Mouse (Mus musculus): ENCODE measurements around the gene Trim15. TPM values are rescaled to one million over a fixed set of nuclear protein-coding genes. Genes with fewer than 3 reads are reported as not detected.
A peak's percentile ranks its signal among the peaks of the same experiment; 100 is the strongest.
"Not testable (repeated sequence)": the region's sequence is repeated elsewhere in the genome, so short reads cannot be mapped to it uniquely, and the experiment has no call there.

Trim15 gene
- polyA plus RNA-seq, 1 experiment from 2014 or later = 0.08 TPM

GRCm38 (mm10) chr17:36893387-36893786 is 26.4 kb upstream of the Trim15 start:
- Histone ChIP-seq H3K4me2 (ENCODE audit: low read length) (no peak overlapping the region), H3K27me3 (ENCODE audit: insufficient read depth, low read length) (no peaks in the 10 kb centered on the region), H3K9ac (ENCODE audit: low read depth, low read length) (no peak overlapping the region), H3K4me1 (replicated peaks; ENCODE audit: insufficient read depth, low read length) (no peaks in the 10 kb centered on the region), H3K36me3 (ENCODE audit: insufficient read depth, low read length) (no peaks in the 10 kb centered on the region), H3K9me3 (replicated peaks; ENCODE audit: low read length) (no peaks in the 10 kb centered on the region), H3K4me3 (replicated peaks; ENCODE audit: low read depth, low read length) (no peak overlapping the region), H3K27ac (no peak overlapping the region)
- TF ChIP-seq CTCF (IDR thresholded peaks at IDR 0.05; ENCODE audit: low read depth) = no peak
- WGBS = 71% methylated on average over 5 of the region's 5 CpGs
- DNase-seq (ENCODE audit: low spot score) (no peak), ATAC-seq (replicated peaks; ENCODE audit: low FRiP score, low read depth) (no peak)

- no peak for ATAC-seq (replicated peaks; ENCODE audit: low FRiP score, low read depth)
- DNase-seq (ENCODE audit: low spot score) = peak; percentile 75
- H3K9ac ChIP-seq (ENCODE audit: low read depth, low read length) = no peak overlapping the region
- no peak overlapping the region for H3K4me2 ChIP-seq (ENCODE audit: low read length)
- peak; percentile 77 for TF ChIP-seq CTCF (IDR thresholded peaks at IDR 0.05; ENCODE audit: low read depth)
- H3K36me3 ChIP-seq (ENCODE audit: insufficient read depth, low read length) = no peaks in the 10 kb centered on the region
- H3K9me3 ChIP-seq (replicated peaks; ENCODE audit: low read length) = no peaks in the 10 kb centered on the region
- H3K4me3 ChIP-seq (replicated peaks; ENCODE audit: low read depth, low read length) = no peak overlapping the region
- H3K27ac ChIP-seq = no peak overlapping the region
- WGBS = 5% methylated on average over 2 of the region's 2 CpGs
- H3K27me3 ChIP-seq (ENCODE audit: insufficient read depth, low read length) = no peaks in the 10 kb centered on the region
- no peaks in the 10 kb centered on the region for H3K4me1 ChIP-seq (replicated peaks; ENCODE audit: insufficient read depth, low read length)
These were observed 25.4 kb upstream of the Trim15 start for GRCm38 (mm10) chr17:36892362-36892761.

- H3K27ac ChIP-seq; H3K4me1 ChIP-seq (replicated peaks; ENCODE audit: insufficient read depth, low read length); H3K4me2 ChIP-seq (ENCODE audit: low read length); ATAC-seq (replicated peaks; ENCODE audit: low FRiP score, low read depth); H3K36me3 ChIP-seq (ENCODE audit: insufficient read depth, low read length); H3K9ac ChIP-seq (ENCODE audit: low read depth, low read length); H3K27me3 ChIP-seq (ENCODE audit: insufficient read depth, low read length); DNase-seq (ENCODE audit: low spot score); H3K9me3 ChIP-seq (replicated peaks; ENCODE audit: low read length); H3K4me3 ChIP-seq (replicated peaks; ENCODE audit: low read depth, low read length): not testable (repeated sequence)
- WGBS = 92% methylated on average over 1 of the region's 1 CpGs
These were observed 24.5 kb upstream of the Trim15 start for GRCm38 (mm10) chr17:36891496-36891895.

GRCm38 (mm10) chr17:36890073-36890903 is 23.3 kb upstream of the Trim15 start, which contains the start of gene Trim40:
Gene Trim40, minus strand, starts transcription at chr17:36890123.
- Histone ChIP-seq H3K36me3 (ENCODE audit: insufficient read depth, low read length) (no peaks in the 10 kb centered on the region), H3K4me3 (replicated peaks; ENCODE audit: low read depth, low read length) (no peak within 1 kb of the TSS), H3K9me3 (replicated peaks; ENCODE audit: low read length) (no peaks in the 10 kb centered on the region), H3K9ac (ENCODE audit: low read depth, low read length) (no peak within 1 kb of the TSS), H3K4me2 (ENCODE audit: low read length) (no peak within 1 kb of the TSS), H3K27me3 (ENCODE audit: insufficient read depth, low read length) (no peaks in the 10 kb centered on the region), H3K4me1 (replicated peaks; ENCODE audit: insufficient read depth, low read length) (no peaks in the 10 kb centered on the region), H3K27ac (no peak within 1 kb of the TSS)
- no peak for TF ChIP-seq CTCF (IDR thresholded peaks at IDR 0.05; ENCODE audit: low read depth)
- ATAC-seq (replicated peaks; ENCODE audit: low FRiP score, low read depth) (no peak), DNase-seq (ENCODE audit: low spot score) (no peak)
- 82% methylated on average over 5 of the region's 5 CpGs for WGBS

GRCm38 (mm10) chr17:36885132-36885790 is 18.3 kb upstream of the Trim15 start:
- no peaks in the 10 kb centered on the region for H3K36me3 ChIP-seq (ENCODE audit: insufficient read depth, low read length)
- DNase-seq (ENCODE audit: low spot score) (no peak), ATAC-seq (replicated peaks; ENCODE audit: low FRiP score, low read depth) (no peak)
- no peak overlapping the region for H3K9ac ChIP-seq (ENCODE audit: low read depth, low read length)
- H3K4me1 ChIP-seq (replicated peaks; ENCODE audit: insufficient read depth, low read length) = no peaks in the 10 kb centered on the region
- H3K27me3 ChIP-seq (ENCODE audit: insufficient read depth, low read length) = no peaks in the 10 kb centered on the region
- H3K4me2 ChIP-seq (ENCODE audit: low read length) = no peak overlapping the region
- H3K9me3 ChIP-seq (replicated peaks; ENCODE audit: low read length) = no peaks in the 10 kb centered on the region
- no peak for TF ChIP-seq CTCF (IDR thresholded peaks at IDR 0.05; ENCODE audit: low read depth)
- no peak overlapping the region for H3K4me3 ChIP-seq (replicated peaks; ENCODE audit: low read depth, low read length)
- H3K27ac ChIP-seq = no peak overlapping the region
- WGBS = 89% methylated on average over 12 of the region's 12 CpGs

- DNase-seq (ENCODE audit: low spot score) = no peak
- ATAC-seq (replicated peaks; ENCODE audit: low FRiP score, low read depth) = no peak
- H3K36me3 ChIP-seq (ENCODE audit: insufficient read depth, low read length) = no peaks in the 10 kb centered on the region
- TF ChIP-seq CTCF (IDR thresholded peaks at IDR 0.05; ENCODE audit: low read depth) = no peak
- H3K27me3 ChIP-seq (ENCODE audit: insufficient read depth, low read length) = no peaks in the 10 kb centered on the region
- H3K9me3 ChIP-seq (replicated peaks; ENCODE audit: low read length) = no peaks in the 10 kb centered on the region
- no peak overlapping the region for H3K4me2 ChIP-seq (ENCODE audit: low read length)
- no peaks in the 10 kb centered on the region for H3K4me1 ChIP-seq (replicated peaks; ENCODE audit: insufficient read depth, low read length)
- no peak overlapping the region for H3K4me3 ChIP-seq (replicated peaks; ENCODE audit: low read depth, low read length)
- 73% methylated on average over 2 of the region's 2 CpGs for WGBS
- H3K9ac ChIP-seq (ENCODE audit: low read depth, low read length) = no peak overlapping the region
- H3K27ac ChIP-seq = no peak overlapping the region
These were observed 16.3 kb upstream of the Trim15 start for GRCm38 (mm10) chr17:36883350-36883749.
